Mouse (Mus musculus) embryo, embryonic 11 days (tissue): ENCODE data around the gene Tectb.
A peak's percentile ranks its signal among the peaks of the same experiment; 100 is the strongest.

Experiments used
- DNase-seq: peaks from one replicate; pipeline ENCODE4 v3.0.0-alpha.2; 2015

Gene Tectb

DNA sequence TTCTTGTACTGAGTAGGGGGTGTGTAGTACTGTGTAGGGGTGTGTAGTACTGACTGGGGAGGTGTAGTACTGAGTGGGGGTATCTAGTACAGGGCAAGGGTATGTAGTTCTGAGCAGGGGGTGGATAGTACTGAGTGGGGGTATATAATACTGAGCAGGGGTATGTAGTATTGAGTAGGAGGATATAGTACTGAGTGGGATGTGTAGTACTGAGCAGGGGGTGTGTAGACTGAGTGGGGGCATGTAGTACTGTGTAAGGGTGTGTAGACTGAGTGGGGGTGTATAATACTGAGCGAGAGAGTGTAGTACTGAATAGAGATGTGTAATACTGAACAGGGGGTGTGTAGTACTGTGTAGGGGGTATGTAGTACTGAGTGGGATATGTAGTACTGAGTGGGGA, 31.2 kb downstream of the Tectb start:
- DNase-seq: no peak

DNA sequence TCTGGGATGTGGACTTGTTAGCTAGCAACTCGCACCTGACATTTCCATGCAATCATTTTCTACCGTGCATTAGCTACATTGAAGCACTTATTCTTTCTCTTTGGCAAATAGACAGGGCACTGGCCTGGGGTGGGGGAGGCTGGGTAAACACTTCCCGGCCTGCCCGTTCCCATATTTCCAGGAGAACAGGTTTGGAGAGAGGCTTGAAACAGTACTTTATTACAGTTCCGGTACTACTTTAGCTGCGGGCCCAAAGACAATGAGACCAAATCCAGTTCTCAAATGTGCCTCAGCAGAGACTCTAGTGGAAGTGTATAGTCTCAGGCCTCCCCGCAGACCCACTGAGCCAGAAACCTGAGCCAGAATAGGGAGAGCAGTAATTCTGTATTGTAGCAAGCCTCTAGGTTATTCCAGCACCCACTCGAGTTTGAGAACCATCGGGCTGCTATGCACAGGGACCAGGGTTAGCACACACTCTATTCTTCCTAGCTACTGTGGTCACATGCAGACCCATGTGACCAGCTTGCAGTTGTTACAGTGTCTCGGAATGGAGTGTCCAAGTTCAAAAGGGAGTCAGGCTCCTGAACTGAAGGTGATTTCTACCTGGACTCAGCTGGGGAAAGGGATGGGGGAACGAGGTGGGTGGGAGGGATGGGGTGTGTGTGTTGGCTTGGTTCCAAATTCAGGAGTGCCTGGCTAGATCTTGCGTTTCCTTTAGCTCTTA, 33.2 kb downstream of the Tectb start:
- no peak for DNase-seq

DNA sequence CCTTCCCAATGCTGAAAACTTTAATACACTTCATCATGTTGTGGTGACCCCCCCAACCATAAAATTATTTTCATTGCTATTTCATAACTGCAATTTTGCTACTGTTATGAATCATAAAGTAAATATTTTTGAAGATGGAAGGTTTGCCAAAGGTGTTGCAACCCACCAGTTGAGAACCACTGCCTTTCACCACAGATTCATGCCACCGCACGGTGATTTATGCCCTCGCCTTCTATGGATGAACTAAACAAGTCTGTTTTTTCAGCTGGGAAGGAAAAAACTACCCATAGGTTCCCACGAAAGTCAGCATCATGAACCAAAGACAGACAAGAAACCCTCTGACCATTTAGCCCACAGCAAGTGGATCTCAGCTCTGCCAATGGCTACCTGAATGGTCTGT, 36.3 kb downstream of the Tectb start:
- no peak for DNase-seq

DNA sequence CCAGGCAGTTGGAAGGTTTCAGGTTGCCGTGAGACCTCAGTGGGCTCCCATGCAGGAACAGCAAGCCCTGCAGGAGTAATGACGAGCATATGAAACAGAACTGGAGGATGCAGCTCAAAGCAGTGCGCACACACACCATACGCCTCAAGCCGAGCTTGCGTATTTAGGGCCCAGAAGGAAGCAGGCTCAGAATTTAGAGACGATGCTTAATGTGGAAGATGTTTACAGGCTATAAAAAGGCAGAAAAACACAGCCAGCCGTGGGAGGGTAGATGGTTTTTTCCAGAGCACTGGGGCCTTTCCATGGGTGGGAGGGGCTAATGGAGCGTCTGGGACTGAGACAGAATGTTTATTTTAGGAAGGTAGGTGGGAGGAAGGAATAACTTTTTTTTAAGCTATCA, 36.8 kb downstream of the Tectb start:
- DNase-seq: no peak

DNA sequence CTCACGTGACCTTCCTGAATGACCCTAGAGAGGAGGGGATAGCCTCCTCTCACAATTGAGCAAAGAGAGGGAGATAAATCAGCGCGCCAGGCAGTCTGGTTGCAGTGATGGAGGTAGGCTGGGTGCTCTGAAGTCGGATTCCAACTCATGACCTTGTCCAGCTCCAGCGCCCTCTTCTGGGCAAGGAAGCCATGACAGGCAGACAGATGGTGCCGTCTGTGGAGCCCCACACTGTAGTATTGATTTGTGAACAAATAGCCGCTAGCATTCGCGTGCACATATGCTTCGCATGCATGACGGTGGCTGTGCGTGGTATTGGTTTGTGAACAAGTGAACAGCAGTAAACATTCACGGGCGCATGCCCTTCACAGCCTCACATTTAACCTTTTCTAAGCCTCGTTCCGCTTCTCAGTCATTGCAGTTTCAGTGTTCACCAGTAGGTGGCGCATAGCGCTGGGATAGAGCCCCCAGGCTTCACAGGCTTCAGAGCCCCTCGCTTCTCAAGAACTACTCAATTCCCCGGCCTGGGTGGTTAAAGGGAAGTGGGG, 37.7 kb downstream of the Tectb start:
- DNase-seq: peak; percentile 91

DNA sequence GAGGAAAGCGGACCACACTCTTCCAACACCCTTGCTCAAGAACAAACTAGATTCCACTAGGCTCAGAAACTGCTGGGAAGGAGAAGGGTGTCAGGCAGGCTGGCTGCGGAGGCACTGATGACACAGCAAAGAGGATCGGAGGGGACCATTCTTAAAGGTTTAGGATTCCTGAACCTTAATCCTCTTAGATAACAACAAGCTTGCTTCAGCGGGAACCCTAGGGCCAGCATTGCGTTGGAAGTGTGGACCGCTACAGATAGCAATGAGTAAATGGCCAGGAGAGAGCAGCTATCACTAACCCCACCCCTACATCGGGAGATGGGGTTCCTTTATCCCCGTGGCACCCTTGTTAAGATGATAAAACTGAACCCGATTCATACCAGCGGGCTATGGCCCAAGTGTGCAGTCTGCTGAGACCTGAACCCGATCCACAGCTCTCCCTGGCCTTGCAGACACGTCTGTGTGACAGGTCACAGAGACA, 38.2 kb downstream of the Tectb start:
- DNase-seq: no peak

DNA sequence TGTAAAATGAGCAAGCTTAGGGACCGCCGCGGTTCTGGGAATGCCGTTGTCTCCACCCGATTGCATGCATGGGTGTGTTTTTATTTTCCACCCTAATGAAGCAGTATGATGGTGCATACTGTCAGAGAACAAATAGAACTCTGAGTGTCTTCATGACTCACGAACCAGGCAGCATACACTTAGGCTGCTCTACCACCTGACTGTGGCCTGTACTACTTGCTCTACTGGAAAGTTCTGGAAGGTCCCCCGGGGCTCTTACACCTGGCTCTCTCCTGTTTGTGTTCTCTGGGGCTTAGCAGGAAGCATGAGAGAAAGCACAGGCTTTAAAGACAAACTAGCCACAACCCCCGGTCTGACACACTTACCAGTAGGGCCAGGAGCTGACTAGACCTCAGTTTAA, 38.8 kb downstream of the Tectb start:
- no peak for DNase-seq

DNA sequence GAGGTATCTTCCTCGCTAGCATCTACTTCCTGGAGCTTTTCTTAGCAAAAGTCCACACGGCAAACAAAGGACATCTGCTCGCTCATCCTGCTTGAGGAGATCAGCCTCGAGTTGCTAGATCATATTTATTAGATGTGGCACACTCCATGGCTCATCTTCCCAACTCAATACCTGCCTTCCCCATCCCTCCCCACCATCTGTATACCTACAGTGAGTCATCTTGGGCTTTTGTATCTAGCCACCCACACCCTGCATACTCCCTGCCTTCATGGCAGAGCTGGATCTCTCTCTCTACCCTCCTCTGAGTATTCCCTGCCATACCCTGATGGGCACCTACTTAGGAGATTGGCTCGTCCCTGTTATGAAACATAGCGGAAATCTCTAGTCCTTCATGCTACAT, 40.7 kb downstream of the Tectb start:
- no peak for DNase-seq

DNA sequence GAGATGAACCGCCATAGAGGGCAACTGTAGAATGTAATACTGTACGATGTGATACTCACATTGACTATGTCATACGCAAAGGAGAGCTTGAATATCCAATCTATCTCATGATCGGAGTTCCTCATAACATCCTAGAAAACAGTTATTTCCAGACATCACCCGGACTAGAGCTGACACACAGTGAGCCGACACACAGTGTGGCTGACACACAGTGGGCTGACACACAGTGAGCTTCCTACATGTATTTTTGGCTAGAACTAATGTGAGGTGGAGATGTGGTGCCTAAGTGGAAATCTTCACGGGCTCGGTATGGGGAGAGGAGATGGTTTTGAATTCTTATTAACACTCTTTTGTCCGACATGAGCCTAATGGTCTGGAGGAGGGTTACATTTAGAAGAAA, 41.7 kb downstream of the Tectb start:
- no peak for DNase-seq

DNA sequence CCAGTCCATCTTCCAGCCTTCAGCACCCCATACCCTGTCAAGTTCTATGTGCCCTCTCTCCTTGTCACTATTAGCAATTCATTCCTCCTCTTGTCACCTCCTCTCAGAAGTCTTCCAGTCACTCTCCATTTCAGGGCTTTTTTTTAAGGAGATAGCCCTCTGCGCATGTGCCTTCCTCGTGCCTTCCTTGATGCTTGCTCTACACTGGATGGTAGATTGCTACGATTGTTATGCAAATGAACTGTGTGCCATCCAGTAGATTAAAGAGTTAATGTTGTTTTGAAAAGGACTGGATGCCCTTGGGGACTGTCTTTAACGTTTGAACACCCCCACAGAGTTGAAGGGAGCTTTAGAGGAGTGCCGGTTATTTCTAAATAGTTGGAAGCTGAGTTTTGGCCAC, 46.1 kb downstream of the Tectb start:
- no peak for DNase-seq

DNA sequence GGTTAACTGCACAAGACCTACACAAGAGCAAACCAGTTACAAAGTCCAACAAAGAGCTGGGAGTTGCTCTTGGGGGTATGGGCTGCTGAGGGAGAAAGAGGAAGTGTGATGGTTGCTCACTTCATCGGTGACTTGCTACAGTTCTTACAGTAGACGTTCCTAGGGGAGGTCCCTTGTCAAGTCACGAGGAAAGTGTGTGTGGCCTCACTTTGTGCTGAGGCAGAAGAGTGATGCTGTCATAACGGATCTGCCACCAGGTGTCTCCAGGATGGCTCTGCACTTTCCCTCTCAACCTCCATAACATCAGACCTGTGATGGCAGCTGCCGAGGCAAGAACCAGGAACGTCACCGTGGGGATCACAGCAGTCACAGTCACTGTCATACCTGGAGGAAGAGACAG, 46.6 kb downstream of the Tectb start:
- DNase-seq: no peak

DNA sequence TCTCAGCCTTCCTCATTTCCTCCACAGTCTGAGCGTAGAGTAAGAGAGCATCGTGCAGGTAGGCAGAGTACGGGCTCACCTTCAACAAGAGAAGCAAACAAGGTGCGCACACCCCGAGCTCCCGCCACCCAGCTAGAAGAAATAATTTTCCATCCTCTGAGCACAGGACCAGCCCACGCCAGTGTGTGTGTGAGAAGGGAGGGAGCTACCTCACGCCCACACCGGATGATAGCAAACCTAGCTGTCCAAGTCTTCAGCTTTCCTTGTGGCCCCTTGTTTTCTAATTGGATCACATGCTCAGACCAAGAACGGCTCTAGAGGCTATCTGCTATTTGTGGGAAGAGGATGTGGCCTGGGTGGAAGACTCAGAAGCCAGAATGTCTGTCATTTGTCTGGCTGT, 50.5 kb downstream of the Tectb start:
- DNase-seq: no peak

DNA sequence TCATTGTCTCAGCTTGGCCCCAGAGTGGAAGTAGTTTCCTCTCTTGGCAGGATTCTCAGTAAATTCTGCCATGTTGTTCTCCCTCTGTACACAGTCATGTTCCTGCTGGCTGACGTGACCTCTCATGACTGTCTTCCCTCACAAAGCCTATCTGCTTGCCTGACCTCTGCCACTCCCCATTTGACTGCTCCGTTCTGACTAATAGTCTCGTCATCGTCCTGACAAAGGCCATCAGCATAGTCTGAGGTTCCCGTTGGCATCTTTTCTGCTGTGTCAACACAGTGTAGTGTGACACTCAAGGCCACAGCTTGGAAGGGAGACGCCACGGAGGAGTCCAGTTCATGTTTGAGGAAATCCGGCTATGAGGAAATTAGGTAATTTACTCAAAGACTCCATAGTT, 51.6 kb downstream of the Tectb start:
- DNase-seq: no peak

DNA sequence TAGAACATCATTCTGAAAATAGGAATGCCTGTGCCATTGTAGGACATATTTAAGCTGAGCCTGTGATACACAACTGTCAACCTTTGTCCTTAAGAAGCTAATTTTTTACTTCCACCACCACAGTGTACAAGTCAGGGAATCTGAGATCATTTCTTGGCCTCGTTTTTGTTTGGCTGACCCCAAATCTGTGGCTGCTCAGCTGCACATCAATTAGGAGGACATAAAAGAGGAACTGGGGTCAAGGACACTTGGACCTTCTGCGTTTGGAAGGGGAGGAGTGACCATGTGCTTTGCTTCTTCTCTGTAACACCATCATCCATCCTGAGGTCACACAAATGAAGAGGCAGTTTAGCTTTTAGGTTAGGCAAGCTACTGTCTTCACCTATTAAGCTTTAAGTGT, 55.5 kb downstream of the Tectb start:
- no peak for DNase-seq

DNA sequence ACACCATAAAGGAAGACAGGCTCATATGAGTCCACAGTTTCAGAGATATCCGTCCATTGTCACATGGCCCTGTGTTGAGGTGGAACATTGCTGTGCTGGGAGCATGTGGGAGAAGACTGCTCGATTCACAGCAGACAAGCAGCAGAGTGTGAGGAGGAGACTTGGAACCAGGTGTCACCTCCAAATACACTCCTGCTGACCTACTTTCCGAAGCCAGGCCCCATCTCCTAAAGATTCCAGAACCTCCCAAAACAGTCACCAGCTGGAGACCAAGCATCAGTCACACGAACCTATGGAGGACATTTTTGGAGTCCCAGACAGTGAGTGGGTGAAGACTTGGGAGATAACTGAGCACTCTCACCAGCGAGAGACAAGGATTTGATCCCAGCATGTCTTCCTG, 56.0 kb downstream of the Tectb start:
- DNase-seq: no peak

DNA sequence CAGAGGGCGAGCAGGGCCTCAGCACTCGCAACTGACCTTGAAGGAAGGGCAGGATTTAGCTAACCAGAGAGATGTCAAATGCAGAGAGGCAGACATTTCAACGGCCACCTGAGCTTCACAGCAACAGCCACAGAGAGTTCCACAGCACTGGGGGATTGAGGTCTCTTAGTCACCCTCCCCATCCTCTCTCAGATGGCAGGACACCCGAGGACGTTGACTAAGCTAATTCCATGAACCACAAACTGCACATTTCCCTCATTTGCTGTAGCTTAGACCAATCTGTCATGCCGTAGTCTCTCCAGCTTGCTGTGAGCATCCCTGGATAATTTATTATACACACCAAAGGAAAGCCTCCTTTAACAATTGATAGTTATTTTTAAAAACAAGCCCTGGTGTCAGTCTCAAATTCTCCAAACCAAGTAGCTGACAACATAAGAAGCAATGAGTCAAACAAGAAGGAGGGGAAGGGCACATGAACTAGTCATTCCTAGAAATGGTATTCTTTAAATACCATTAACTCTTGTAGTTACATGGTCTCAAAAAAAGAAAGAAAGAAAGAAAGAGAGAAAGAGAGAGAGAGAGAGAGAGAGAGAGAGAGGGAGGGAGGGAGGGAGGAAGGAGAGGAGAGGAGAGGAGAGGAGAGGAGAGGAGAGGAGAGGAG, 59.4 kb downstream of the Tectb start:
- no peak for DNase-seq

DNA sequence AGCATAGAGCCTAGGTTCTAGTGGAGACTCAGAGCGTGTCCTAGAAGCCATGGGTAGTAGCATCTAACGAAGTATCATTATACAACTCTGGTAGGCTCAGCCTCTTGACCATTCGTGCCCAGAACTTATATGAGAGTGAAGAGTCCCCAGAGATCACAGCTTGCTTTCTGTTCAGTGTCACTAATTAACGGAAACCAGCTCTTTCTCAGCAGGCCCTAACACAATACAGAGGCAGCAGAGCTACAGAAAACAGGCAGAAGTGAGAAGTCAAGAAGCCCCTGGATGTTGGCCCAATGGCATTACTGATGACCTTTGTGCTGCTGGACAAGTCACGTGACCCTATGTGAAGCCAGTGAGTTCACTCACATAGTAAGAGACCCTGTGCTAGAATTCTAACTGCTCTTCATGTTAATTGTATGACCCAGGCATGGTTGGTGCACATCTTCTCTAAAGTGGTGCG, 60.7 kb downstream of the Tectb start, which contains the start of gene Gucy2g:
TSS of gene Gucy2g (minus strand) at position 51 of the 460 bp plus-strand sequence.
- no peak for DNase-seq

DNA sequence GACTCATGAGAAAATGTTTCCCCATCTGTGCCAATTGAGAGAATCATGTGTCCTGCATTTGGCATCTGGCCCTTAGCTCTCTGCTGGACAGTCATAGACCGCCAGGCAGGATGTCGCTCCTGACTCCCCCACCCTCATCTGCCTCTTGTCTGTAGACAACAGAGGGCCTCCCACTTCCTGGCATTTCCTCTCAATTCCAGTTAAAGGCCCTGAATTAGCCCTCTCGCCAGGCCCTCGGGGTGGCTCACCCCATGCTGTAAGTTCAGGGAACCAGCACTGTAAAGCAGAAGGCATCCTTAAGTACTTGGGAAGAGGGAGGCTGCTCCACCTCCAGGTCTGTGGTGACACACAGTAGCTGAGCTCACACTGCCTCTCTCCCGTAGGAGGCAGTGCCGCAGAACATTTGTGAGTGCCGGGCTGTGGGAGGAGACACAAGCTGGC, 64.3 kb downstream of the Tectb start:
- peak; percentile 49 for DNase-seq
